Mouse (Mus musculus) telencephalon, adult 2 months (tissue): ENCODE measurements around the gene 1810043G02Rik.
"Not testable (repeated sequence)": the region's sequence is repeated elsewhere in the genome, so short reads cannot be mapped to it uniquely, and the experiment has no call there.

Experiments
- DNase-seq: peaks from one replicate; pipeline ENCODE4 v3.0.0-alpha.2; 2011; ENCODE audit warnings: low read depth, low spot score

The 1810043G02Rik gene

DNA sequence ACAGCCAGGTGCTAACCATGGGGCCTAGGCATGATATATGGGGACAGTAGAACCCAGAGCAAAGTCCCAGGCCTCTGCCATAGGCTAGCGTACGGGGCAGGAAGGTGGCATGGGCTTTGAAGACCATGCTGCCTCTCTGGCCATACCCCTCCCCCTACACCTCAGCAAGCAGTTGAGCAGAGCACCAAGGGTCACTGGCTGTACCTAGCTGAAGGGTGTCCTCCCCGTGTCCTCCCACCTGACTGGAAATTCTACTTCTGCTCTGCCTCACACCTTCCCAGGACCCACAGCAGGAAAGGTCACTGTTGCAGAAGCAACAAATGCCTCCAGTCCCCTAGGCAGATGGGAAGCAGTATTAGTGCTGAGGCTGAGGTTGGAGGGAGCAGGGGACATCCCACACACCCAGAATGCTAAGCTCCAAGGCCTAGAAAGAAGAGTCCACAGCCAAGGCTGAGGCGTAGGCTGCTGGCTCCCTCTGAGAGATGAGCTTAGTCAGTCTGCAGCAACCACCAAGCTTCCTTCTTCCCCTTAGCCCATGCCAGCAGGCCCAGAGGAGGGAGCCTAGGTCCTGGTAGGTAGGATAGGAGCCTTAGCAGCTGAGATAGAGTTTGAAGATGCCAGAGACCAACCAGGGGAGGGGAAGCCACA, 27.6 kb downstream of the 1810043G02Rik start:
- DNase-seq, result no peak

DNA sequence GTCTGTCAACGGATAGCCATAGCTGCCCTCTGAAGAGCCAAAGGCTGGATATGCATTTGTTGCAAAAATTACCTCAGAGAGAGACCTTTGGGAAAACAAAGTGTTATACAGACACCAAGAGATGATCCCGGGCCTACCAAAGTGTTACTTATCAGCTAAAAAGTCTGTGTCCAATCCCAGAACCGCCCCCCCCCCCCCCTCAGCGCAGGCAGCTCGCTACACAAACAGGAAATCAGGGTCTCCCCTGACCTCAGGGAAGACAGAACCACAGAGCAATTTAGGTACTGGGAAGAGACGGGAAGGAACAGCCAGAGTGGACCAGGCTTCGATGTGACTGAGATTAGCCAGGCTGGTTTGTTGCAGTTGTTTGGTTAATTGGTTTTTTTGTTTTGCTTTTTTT, 28.9 kb downstream of the 1810043G02Rik start:
- no peak for DNase-seq

DNA sequence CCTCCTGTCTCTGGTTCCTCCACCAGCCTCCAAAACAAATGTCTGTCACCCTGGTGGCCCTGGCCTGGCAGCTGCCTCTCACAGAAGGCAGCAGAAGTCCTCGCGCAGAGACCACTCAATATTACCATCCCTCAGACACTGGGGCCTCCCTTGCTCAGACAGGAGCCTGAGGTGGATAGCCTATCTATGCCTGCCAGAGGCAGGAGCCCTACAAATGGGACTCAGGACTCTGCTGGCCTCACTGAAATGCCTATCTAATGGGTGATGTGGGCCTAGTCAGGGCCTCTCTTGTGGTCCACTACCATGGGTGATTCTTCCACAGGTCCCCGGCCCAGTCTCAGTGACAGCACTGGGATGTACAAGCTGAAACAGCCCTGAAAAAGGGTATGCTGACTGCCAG, 29.8 kb downstream of the 1810043G02Rik start:
- DNase-seq, result no peak

DNA sequence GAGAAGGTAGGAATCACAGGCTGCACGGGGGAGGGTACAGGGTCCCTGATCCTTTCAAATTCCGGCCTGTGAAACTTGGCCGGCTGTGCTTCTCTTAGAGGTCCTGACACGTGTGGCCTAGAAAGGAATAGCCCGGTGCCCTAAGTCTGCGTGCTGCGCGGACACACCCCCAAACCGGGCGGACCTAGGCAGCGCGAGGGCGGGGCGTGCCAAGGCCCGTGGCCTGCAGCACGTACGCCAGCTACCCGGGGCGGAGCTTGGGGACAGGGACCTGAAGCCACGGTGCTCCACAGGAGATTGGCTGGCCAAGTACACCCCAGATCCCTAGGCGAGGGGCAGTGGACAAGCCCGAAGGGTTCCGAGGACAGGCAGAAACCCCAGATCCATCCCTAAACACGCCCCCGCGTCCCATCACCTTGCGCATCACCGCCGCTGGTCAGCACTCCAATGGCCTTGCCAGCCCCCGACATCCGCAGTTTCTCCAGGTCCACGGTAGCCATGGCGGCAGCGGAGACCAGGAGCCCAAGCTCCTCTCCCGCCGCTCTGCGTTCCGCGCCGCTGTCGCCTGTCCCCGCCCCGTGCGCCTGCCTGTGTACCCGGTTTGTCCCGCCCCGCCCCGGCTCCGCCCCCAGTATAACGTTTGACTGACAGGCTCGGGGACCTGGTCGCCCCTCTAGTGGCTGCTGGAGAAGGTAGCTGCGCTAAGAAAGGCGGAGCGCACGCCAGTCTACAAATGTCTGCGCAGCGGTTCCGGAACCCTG, 31.0 kb downstream of the 1810043G02Rik start:
- DNase-seq, result peak; percentile 81

DNA sequence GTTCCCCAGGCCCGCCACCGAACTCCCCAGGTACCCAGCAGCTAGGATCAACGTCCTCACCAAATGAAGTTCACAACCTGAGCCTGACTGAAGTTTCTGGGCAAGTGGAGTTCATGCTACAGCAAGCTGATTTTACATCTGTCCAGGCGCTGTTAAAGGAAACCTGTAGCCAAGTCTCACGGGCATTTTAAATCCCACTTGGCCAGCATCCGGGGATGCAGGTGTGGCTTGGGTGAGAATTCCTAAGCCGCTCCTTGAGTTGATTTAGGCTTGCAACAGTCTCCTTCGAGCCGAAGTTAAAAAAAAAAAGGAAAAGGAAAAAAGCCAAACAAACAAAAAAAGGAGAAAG, 31.6 kb downstream of the 1810043G02Rik start, which contains the start of gene Pfkl:
Gene Pfkl, minus strand, starts transcription at position 139 of the 349 bp plus-strand sequence.
- DNase-seq, result no peak

DNA sequence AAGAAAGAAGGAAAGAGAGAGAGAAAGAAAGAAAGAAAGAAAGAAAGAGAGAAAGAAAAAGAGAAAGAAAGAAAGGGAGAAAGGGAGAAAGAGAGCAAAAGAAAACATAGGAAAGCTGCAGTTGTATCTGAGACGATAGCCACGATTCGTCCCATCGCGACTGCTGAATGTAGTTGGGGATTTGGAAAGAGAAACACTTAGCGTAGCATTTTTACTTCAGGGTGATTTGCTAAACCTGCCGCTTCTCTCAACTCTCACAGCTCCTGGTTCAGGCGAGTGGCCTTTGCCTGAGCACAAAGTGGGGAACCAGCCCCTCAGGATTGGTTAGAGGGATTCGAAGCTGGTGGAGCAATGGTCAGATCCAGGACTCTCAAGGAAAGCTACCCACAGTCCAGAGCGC, 32.0 kb downstream of the 1810043G02Rik start:
- no peak for DNase-seq

DNA sequence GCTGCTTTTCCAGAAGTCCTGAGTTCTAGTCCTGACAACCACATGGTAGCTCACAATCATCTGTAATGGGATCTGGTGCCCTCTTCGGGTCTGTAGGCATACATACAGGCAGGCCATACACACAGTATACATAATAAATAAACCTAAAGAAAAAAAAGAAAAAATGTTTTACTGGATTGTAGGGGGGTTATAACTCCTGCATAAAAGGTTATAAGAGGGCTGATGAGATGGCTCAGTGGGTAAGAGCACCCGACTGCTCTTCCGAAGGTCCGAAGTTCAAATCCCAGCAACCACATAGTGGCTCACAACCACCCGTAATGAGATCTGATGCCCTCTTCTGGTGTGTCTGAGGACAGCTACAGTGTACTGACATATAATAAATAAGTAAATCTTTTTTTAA, 32.8 kb downstream of the 1810043G02Rik start:
- not testable (repeated sequence) for DNase-seq

DNA sequence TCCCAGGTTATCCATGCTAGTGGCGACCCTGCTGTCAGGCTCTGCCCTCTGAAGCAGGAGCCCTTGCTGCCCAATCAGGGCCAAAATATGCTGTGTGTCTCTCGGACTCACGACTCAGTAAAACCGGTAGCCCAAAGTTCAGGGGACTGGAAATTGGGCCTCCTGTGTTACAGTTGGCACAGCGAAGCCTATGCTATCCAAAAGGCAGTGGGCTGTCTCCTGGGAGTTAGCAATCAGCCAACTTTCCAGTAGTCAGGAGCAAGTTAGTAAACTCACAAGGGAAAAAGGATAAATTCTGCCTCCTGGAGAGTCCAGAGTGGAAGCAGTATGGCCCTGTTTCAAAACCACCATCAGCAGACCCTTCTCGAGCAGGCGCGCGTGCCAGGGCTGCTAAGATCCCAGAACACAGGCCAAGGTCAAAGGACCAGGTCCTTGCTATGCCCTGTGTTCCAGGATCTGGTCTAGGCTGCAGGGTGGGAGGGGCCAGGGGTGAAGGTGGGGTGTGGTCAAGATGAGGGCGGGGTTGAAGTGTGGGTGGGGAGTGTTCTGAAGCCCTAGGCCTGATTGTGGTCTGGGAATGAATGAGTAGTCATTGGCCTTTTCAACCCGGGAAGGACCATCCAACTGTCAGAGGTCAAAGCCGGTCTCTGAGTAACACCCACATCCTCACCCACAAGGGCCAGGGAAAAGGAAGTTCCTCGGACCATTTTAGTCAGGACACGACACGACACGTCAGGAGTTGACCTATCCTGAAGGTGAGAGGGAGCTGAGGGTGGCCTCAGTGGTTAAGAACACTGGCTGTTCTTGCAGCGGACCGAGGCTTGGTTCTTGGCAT, 34.6 kb downstream of the 1810043G02Rik start:
- DNase-seq, result no peak

DNA sequence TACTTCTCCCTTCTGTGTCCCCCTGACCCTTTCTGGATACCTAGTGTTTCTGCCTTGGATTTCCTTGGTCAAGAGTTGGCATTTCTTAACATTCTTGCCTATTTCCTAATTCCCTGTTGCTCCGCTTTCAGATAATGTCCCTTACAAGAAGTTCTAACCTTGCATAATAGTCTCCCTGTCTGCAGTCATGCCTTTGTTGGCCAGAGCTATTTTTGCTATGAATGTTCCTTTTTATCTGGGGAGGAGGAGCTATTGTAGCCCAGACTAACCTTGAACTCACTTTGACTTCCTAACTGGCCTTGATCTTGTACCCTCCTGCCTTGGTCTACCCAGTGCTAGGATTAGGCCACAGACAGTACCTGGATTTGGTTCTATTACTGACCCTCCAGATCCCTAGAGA, 37.2 kb downstream of the 1810043G02Rik start:
- DNase-seq, result no peak

DNA sequence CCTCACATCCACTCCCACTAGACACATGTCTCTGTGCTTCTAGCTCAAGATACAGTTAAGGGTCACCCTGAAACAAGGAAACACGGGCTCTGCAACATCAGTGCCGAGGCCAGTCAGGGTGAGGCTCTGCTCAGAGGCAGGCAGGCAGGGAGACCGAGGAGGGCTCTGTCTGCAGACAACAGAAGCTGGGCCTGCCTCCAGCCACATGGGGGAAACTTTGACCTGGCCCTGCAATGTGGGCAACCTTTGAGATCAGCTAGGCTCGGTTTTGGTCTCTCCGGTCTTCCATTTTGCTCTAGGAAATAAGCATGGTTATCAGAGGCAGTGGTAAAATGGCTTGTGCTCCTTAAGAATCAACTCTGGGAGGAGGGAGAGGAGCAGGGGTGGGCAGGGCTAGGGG, 38.0 kb downstream of the 1810043G02Rik start:
- no peak for DNase-seq

DNA sequence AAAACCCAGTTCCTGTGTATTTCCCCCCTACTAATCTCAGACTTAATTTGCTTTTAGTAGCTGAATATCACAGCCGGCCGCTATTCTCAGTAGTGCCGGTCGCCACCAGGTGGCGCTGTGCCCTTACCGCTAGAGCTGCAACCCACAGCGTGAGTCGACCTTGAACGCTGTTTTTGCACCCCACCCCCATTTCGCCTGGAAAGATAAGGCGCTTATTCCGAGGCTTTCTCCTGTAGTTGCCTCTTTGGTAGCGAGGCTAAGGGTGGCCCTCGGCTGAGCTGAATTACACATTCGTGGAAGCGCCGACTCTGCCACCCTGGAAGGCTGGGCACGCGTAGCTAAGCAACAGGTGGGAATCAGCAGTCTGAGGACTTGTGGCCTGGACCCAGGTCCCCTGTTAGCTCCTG, 40.5 kb downstream of the 1810043G02Rik start:
- no peak for DNase-seq

DNA sequence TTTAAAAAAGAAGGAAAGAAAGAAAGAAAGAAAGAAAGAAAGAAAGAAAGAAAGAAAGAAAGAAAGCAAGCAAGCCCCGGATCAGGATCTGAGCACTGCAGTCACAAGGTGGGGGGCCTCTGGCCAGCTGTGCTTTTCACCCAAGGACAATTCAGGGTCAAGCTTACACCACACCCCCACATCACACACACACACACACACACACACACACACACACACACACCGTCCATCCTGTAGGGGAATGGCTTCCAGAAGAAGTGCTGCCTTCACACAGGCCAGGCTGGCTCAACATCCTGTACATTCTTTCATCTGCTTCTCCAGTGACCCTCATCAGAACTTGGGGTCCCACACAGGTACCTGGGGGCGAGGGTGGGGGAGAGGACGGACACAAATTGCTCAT, 41.0 kb downstream of the 1810043G02Rik start:
- DNase-seq, result no peak

DNA sequence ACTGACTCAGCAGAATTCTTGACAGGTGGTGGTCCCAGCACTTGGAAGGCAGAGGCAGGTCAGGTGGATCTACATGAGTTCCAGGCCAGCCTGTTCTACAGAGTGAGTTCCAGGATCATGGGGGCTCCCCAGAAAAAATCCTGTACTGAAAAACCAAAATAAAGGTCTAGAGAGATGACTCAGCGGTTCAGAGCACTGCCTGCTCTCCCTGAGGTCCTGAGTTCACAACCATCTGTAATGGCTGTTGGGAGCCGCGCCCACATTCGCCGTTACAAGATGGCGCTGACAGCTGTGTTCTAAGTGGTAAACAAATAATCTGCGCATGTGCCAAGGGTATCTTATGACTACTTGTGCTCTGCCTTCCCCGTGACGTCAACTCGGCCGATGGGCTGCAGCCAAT, 41.7 kb downstream of the 1810043G02Rik start:
- DNase-seq, result not testable (repeated sequence)

DNA sequence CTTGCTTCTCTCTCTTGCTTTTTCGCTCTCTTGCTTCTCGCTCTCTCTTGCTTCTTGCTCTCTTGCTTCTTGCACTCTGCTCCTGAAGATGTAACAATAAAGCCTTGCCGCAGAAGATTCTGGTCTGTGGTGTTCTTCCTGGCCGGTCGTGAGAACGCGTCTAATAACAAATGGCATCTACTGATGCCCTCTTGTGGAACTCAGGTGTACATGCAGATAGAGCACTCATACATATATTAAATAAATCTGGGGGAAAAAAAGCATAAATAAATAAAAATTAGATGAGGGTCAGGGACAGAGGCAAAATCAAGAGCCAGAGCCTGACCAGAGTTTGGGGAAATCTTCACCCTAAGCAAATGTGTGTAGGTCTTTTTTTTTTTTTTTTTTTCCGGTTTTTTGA, 47.1 kb downstream of the 1810043G02Rik start:
- not testable (repeated sequence) for DNase-seq

DNA sequence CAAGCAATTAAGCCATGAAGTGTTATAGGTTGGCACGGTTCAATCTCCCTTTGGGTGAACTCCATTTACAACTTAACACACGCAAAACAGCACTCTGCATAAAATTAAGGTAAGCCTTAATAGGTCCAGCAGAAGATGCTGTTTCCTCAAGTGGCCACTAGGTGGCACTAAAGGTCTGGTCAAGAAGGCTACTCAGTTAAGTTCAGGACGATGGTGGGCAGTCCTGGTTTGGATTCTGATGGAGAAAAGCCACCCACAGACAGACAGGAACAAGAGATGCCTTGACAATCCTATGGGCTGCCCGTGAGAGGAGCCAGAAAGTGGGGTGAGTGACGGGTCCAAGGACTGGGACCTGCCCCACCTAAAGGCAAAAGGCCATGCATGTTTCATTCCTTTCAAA, 49.8 kb downstream of the 1810043G02Rik start:
- DNase-seq, result peak; percentile 68

DNA sequence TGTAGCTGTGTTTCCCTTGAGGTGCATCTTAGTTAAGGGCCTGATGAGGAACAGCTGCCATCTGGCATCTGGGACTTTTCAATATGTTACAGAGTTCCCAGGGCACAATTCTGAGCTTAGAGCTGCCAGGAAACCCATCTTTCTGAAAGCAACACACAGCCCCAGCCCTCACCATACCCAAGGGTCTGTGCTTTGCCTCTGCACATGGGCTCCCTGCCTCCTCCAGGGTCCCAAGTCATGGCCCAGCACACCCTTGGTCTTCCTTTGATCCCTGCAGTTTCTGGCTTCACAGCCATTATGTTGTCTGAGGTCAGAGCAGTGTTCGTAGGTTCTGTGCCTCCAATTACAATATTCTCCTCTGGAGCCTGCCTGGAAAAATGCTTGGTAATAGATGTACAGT, 50.8 kb downstream of the 1810043G02Rik start:
- DNase-seq, result no peak

DNA sequence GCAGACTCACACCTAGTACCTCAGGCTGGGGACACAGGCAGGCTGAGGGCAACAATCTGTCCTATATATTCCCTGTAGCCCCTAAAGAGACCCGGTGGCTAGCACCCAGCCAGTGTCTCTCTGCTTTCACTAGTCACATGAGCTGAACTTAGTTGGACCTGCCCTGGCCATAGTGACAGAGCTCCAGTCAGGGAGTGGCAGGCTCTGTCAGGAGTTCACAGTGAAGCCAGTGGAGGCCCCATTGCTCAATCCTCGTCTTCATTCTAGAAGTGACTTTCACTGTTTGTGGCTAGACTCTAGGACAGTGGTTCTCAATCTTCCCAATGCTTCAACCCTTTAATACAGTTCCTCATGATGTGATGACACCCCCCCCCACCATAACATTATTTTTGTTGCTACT, 53.7 kb downstream of the 1810043G02Rik start:
- DNase-seq, result no peak
